Mouse (Mus musculus): ENCODE measurements around the gene Slc24a1. TPM values are rescaled to one million over a fixed set of nuclear protein-coding genes. Genes with fewer than 3 reads are reported as not detected.

Slc24a1 gene
- polyA plus RNA-seq, 1 experiment = 0.11 TPM

DNA sequence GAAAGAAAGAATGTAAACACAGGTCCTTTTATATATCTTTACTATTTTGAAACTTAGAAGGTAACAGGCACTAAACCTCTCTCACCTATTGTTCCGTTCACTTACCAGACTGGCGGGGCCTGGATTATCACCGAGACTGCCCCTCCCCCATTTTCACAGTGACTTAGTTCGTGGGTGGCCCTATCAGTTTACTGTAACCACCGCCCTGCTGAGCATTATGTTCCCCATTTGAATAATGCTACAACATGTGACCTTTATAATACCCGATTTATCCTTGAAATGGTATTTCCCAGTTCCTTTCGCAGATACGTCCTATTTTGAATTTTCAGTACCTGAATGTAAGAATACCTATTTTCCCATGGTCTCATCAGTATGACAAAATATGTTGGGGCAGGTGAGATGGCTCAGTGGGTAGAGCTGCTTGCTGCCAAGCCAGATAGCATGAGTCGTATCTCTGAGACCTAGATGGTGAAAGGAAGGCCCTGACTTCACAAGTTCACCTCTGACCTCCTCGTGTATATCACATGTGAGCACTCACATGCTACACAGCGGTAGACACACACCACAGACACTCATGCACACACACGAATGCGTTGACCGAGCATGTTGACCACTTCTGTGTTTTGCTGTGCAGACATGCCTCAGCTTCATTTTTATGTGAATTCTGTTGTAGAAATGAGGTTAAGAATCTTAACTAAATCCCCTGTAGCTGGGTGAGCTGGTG, 46.3 kb downstream of the Slc24a1 start:
- TF ChIP-seq CTCF (IDR thresholded peaks at IDR 0.05; ENCODE audit: borderline replicate concordance, extremely low read depth, insufficient read depth, insufficient read length) = no peak
- no peak for TF ChIP-seq POLR2A (IDR thresholded peaks at IDR 0.05; ENCODE audit: borderline replicate concordance, extremely low read depth, insufficient read depth, insufficient read length, poor library complexity, severe bottlenecking)
- DNase-seq (ENCODE audit: low read depth) = no peak

DNA sequence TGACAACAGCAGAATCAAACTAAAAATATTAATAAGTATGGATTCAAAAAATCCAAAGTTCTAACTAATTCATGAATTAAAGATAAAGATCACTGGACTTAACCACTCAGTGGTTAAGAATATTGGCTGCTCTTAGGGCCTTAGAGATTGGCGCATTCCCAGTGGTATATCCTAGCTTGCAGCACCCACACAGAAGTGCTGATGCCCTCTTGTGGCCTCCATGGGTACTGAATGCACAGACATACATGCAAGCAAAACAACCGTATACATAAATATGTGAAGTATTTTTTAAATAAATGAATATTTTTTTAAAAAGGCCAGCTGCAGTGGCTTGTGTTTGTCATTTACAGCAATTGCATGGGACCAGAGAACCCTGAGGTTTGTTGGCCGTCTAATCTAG, 48.0 kb downstream of the Slc24a1 start:
- DNase-seq (ENCODE audit: low read depth) = peak; percentile 94
- no peak for TF ChIP-seq POLR2A (IDR thresholded peaks at IDR 0.05; ENCODE audit: borderline replicate concordance, extremely low read depth, insufficient read depth, insufficient read length, poor library complexity, severe bottlenecking)
- peak; percentile 84 for TF ChIP-seq CTCF (IDR thresholded peaks at IDR 0.05; ENCODE audit: borderline replicate concordance, extremely low read depth, insufficient read depth, insufficient read length)

DNA sequence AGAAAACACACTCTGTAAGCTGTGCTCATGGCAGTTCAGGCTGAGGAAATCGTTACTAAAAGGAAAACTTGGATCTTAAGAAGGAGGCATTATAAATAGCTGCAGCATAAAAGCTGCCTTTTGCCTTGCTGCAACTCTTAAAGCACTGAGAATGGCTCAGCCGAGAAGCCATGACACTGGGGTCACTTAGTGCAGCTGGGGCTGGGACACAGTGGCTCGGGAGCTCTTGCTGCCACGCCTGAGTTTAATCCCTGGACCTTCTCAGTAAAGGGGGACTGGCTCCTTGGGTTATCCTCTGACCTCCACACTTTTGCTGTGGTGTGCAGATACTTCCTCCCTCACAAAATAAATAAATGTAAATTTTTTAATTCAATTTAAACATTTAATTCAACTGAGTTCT, 48.5 kb downstream of the Slc24a1 start:
- TF ChIP-seq CTCF (IDR thresholded peaks at IDR 0.05; ENCODE audit: borderline replicate concordance, extremely low read depth, insufficient read depth, insufficient read length) (no peak), POLR2A (IDR thresholded peaks at IDR 0.05; ENCODE audit: borderline replicate concordance, extremely low read depth, insufficient read depth, insufficient read length, poor library complexity, severe bottlenecking) (no peak)
- no peak for DNase-seq (ENCODE audit: low read depth)

DNA sequence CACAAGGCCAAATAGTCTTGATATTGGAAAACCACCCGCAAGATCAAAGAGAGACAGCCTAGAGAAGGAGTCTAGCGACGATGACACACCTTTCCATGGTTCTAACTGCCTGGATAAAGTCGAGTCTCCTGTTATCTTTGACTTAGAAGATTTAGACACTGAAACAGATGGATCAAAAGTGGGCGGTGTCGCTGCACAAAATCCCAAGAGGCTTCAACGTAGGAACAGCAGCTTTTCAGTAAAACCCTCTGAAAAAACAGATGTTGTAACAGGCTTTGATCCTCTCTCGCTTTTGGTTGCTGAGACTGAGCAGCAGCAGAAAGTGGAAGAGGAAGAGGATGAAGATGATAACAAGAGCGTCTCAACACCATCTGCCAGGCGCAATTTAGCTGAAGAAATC, 54.8 kb downstream of the Slc24a1 start:
- no peak for DNase-seq (ENCODE audit: low read depth)
- TF ChIP-seq CTCF (IDR thresholded peaks at IDR 0.05; ENCODE audit: borderline replicate concordance, extremely low read depth, insufficient read depth, insufficient read length) (no peak), POLR2A (IDR thresholded peaks at IDR 0.05; ENCODE audit: borderline replicate concordance, extremely low read depth, insufficient read depth, insufficient read length, poor library complexity, severe bottlenecking) (no peak)

DNA sequence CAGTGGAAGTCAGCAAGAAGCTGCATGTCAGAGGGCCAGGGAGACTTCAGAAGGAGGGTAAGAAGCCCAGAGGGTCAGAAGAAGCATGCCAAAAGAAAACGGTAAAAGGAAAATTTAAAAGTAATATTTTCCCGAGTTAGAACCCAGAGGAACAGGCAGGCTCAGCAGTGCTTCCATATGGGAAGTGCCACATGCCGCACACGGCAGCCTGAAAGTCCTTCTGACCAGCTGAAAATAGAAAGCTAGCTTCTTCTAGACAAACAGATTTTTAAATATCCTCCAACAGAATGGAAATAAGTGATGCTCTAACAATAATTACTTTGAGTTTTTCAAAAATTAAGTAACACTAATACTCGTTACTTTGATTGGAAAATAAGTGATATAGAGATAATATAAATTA, 65.4 kb downstream of the Slc24a1 start:
- no peak for DNase-seq (ENCODE audit: low read depth)
- no peak for TF ChIP-seq CTCF (IDR thresholded peaks at IDR 0.05; ENCODE audit: borderline replicate concordance, extremely low read depth, insufficient read depth, insufficient read length)

Other genes starting within 250 kb of the Slc24a1 start
- 230 and 306 TPM in 2 replicates for gene Rab11a, start 213.8 kb downstream of the Slc24a1 start, polyA plus RNA-seq (2012; rRNA removed)
- 12.1 and 14.3 TPM in 2 replicates for gene Dennd4a, start 140.3 kb downstream of the Slc24a1 start, polyA plus RNA-seq (2012; rRNA removed)
- gene Ints14, start 9.3 kb upstream of the Slc24a1 start, polyA plus RNA-seq (2012; rRNA removed) = 33.5 and 35.6 TPM in 2 replicates
- gene Hacd3, start 70.1 kb upstream of the Slc24a1 start, polyA plus RNA-seq (2012; rRNA removed) = 113 and 117 TPM in 2 replicates
- 51.3 and 58.3 TPM in 2 replicates for gene Dpp8, start 80.8 kb upstream of the Slc24a1 start, polyA plus RNA-seq (2012; rRNA removed)
- 26.2 and 33.3 TPM in 2 replicates for gene Igdcc4, start 149.9 kb upstream of the Slc24a1 start, polyA plus RNA-seq (2012; rRNA removed)
- 15.0 and 19.6 TPM in 2 replicates for gene Igdcc3, start 189.6 kb upstream of the Slc24a1 start, polyA plus RNA-seq (2012; rRNA removed)
- 5.8 and 6.2 TPM in 2 replicates for gene Parp16, start 243.7 kb upstream of the Slc24a1 start, polyA plus RNA-seq (2012; rRNA removed)